Mouse (Mus musculus) megakaryocyte, embryonic 14.5 days (primary cell): ENCODE results near the gene Hist1h1e.

Source experiments
- FLI1 ChIP-seq: IDR thresholded peaks from 2 replicates; pipeline ENCODE4 v1.6.1; 2012; ENCODE audit warnings: low read length, inconsistent platforms, mixed read lengths
- GATA1 ChIP-seq: IDR thresholded peaks from 3 replicates; pipeline ENCODE4 v1.6.1; 2012; ENCODE audit warnings: mixed read lengths, low read length, inconsistent platforms, borderline replicate concordance

- no peak for TF ChIP-seq FLI1
- no peak for TF ChIP-seq GATA1
Observed at GRCm38 (mm10) chr13:23630653-23631052, 8.3 kb upstream of the Hist1h1e start.
